Mouse (Mus musculus): ENCODE measurements around the gene Rnf10. TPM values are rescaled to one million over a fixed set of nuclear protein-coding genes. Genes with fewer than 3 reads are reported as not detected.
"Not testable (repeated sequence)": the region's sequence is repeated elsewhere in the genome, so short reads cannot be mapped to it uniquely, and the experiment has no call there.

The Rnf10 gene
- 177 and 181 TPM in 2 replicates for polyA plus RNA-seq (2012; rRNA removed)

DNA sequence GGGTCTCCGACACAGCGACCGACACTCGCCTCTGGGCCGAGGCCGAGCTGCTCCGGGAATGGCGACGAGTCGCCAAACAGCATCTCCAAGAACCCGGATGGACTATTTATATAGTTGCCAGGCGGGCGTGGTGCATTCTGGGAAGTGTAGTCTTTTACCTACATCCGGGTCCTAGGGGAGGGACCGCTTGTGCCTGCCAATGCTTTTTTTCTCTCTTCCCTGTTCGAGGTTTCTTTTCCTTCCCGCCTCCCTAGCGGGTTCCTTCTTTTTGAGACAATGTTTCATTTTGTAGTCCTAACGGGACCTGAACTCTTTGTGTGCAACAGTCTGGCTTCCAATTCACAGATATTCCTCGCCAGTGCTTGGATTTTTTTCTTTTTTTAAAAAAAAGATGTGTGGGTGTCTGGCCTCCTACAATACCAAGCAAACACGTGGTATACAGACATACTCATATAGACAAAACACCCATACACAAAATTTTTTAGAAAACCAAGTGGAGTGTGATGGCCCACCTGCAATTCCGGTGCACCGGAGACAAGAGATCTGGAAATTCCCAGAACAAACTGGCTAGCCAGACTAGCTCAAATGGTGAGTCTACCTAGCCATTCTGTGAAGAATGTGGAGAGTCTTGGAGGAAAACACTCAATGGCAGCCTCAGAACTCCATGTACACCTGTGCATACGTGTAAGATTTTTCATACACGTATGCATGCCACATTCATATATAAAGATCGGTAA is at the start of gene Rnf10:
TSS of gene Rnf10 (minus strand) at position 87 of the 737 bp plus-strand sequence.
- peak within 1 kb of the TSS; percentile 94 for H3K27ac ChIP-seq (ENCODE audit: insufficient read depth, low read length)
- H3K4me3 ChIP-seq (ENCODE audit: insufficient read depth, low read length) = peak within 1 kb of the TSS; percentile 83

DNA sequence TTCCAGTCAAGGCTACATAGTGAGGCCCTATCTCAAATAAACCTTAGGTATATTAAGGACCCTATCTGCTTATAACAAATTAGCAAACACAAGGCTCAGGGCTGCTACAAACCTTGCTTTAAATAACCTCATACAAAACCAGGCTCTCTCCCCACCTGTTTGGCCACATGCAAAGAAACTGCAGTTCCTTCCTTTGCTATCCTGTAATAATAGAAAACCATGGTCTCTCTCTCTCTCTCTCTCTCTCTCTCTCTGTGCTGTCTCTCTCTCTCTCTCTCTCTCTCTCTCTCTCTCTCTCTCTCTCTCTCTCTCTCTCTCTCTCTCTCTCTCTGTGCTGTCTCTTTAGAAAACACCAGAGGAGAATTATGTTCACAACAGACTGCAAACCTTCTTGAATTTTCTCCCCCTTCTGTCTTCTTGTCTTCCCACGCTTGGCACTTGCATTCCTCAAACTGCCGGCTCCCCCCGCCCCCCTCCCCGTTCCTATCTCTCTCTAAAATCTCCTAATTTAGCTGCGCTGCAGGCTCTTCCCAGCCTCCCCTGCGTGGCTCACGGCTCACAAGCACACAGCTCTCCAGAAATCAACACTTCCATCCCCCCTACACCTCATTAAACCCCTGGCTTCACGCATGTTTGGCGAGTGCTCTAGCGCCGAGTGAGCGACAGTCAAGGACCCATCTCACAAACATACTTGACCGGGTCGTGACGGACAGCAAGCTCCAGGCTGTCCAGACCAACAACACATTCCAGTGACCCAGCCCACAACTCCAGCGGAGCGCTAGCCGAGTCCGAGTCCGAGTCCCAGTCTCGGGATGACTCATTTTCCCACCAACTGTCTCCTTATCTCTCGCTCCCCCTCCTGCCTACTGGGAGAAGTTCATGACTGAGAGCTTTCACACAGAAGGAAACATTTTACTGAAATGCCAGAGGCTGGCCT is 46.6 kb upstream of the Rnf10 start:
- H3K4me3 ChIP-seq (ENCODE audit: insufficient read depth, low read length) = peak overlapping the region; percentile 33
- H3K27ac ChIP-seq (ENCODE audit: insufficient read depth, low read length) = peak overlapping the region; percentile 87
- H3K4me1 ChIP-seq (ENCODE audit: control insufficient read depth, insufficient read depth, low read length) = peaks cover 12% of the 10 kb centered on the region
- peak; percentile 49 for TF ChIP-seq CTCF (IDR thresholded peaks at IDR 0.05; ENCODE audit: extremely low read depth, insufficient read depth, low read length)
- no peak for TF ChIP-seq POLR2A (IDR thresholded peaks at IDR 0.05; ENCODE audit: extremely low read depth, insufficient read depth, low read length)

More for the DNA sequence above, at the start of gene Rnf10:
- TF ChIP-seq CTCF (IDR thresholded peaks at IDR 0.05; ENCODE audit: extremely low read depth, insufficient read depth, low read length) = no peak
- TF ChIP-seq POLR2A (IDR thresholded peaks at IDR 0.05; ENCODE audit: extremely low read depth, insufficient read depth, low read length) = peak; percentile 99
- peaks cover 15% of the 10 kb centered on the region for H3K4me1 ChIP-seq (ENCODE audit: control insufficient read depth, insufficient read depth, low read length)

DNA sequence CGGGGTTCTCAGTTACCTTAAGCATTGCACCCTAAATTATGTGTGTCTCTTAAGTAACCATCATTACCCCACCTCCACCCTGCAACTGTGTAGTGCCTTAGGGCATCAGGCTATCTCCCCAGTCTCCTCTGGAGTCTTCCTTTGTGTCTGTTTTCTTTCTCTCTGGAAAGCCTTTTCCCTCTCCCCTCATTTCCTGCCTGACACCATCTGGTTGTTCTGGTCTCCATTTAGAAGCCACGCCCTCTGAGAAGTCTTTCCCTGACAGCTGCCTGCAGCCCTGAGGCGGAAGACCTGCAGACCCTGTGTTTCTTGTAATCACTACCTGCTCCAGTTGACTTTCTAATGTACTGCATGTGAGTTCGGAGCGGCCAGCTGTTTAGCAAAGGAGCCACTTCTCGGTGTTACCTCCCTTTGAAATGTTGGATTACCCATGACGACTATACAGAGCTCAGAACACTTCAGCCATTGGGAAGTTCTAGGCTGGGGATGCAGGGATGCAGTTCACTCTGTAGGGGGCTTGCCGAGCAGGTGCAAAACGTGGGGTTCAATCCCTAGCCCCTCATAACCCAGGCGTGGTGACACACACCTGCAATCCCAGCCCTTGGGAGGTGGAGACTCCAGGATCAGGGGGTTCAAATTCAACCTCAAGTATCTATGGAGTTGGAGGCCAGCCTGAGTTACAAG is 45.1 kb upstream of the Rnf10 start:
- TF ChIP-seq POLR2A (IDR thresholded peaks at IDR 0.05; ENCODE audit: extremely low read depth, insufficient read depth, low read length) (no peak), CTCF (IDR thresholded peaks at IDR 0.05; ENCODE audit: extremely low read depth, insufficient read depth, low read length) (no peak)
- H3K27ac ChIP-seq (ENCODE audit: insufficient read depth, low read length) = peak overlapping the region; percentile 69
- H3K4me1 ChIP-seq (ENCODE audit: control insufficient read depth, insufficient read depth, low read length) = peaks cover 12% of the 10 kb centered on the region
- no peak overlapping the region for H3K4me3 ChIP-seq (ENCODE audit: insufficient read depth, low read length)

DNA sequence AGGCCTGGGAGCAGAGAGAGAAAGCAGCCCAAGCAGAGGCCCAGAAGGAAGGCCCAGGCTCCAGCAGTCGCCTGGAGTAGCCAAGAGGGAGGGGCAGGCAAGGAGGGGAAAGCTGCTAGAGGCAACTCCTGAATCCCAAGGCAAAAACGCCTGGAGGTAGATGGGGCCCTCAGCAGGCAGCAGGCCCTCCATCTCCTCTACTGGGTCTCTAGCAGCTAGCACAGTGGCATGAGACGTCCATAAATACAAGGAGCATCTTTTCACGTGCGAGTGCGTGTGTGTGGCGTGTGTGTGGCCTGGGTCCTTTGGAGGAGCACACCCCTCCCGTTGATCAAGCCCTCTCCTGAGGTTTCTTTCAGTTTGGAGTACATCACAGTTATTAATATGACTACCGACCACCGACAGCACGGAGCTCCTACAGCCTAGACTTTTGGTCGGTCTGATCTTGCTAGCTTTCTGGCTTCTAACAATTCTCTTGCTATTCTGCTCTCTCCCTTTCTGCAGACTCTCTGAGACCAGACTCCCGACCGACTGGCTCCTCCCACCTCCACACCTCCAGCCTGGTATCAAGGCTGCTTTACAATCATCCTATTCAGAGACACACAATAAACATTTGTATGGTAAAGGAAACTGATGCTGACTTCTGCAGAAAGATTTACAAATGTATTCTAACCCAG is 44.4 kb upstream of the Rnf10 start:
- H3K4me3 ChIP-seq (ENCODE audit: insufficient read depth, low read length) = no peak overlapping the region
- TF ChIP-seq CTCF (IDR thresholded peaks at IDR 0.05; ENCODE audit: extremely low read depth, insufficient read depth, low read length) = no peak
- TF ChIP-seq POLR2A (IDR thresholded peaks at IDR 0.05; ENCODE audit: extremely low read depth, insufficient read depth, low read length) = no peak
- H3K27ac ChIP-seq (ENCODE audit: insufficient read depth, low read length) = peak overlapping the region; percentile 76; the same call in 1 of the 2 replicates
- H3K4me1 ChIP-seq (ENCODE audit: control insufficient read depth, insufficient read depth, low read length) = peaks cover 12% of the 10 kb centered on the region

DNA sequence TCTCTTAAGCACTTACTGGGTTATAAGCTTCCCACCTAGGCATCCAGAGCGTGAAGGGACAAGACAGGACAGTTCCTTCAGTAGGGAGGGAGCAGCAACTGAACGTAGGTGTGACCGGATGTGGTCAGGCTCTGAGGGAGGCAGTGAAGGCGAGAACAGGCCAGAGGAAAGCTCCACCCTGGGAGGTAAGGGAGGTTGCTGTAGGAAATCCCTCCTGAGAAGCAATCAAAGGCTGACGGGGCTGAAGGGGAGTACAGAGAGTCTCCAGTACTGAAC is 40.9 kb upstream of the Rnf10 start:
- TF ChIP-seq POLR2A (IDR thresholded peaks at IDR 0.05; ENCODE audit: extremely low read depth, insufficient read depth, low read length) = no peak
- TF ChIP-seq CTCF (IDR thresholded peaks at IDR 0.05; ENCODE audit: extremely low read depth, insufficient read depth, low read length) = no peak
- no peak overlapping the region for H3K27ac ChIP-seq (ENCODE audit: insufficient read depth, low read length)
- no peak overlapping the region for H3K4me3 ChIP-seq (ENCODE audit: insufficient read depth, low read length)
- peaks cover 10% of the 10 kb centered on the region; the same call in 1 of the 2 replicates for H3K4me1 ChIP-seq (ENCODE audit: control insufficient read depth, insufficient read depth, low read length)

DNA sequence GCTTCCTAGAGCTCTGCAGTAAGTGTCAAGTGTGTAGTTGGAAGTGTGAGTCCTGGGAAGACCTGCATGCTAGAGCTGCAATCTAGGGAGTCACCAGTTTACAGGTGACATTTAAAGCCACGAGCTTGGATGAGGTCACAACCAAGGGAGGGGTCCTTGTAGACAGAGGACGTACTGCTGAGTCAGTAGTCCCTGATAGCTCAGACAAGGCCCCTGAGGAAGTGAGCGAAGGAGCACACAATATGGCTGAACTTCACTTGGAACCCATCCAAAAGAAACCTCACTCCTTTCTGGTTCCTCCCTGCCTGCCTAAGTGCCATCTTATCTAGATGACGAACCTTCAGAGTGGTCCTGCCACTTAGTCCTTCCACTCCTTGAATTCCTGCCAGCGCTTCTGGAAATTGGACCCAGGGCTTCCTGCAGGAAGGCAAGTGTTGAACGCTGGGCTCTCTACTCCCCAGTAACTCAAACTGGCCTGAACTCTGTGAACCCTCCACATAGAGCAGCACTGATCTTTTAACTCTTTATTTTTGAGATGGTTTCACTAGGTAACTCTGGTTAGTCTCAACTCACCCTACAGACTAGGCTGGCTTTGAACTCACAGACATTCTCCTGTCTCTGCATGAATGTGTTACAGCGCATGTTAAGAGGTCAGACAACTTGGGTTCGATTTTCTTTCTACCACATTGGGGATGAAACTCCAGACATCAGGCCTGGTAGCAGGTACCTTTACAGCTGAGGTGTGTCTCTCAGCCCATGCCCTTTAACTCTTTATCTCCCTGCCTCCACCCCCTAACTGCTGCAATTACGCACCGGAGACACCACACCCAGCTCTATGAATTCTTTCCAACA is 40.3 kb upstream of the Rnf10 start:
- Histone ChIP-seq H3K4me3 (ENCODE audit: insufficient read depth, low read length) (no peak overlapping the region), H3K4me1 (ENCODE audit: control insufficient read depth, insufficient read depth, low read length) (peaks cover 8% of the 10 kb centered on the region; the same call in 1 of the 2 replicates), H3K27ac (ENCODE audit: insufficient read depth, low read length) (no peak overlapping the region)
- TF ChIP-seq POLR2A (IDR thresholded peaks at IDR 0.05; ENCODE audit: extremely low read depth, insufficient read depth, low read length) (no peak), CTCF (IDR thresholded peaks at IDR 0.05; ENCODE audit: extremely low read depth, insufficient read depth, low read length) (no peak)

DNA sequence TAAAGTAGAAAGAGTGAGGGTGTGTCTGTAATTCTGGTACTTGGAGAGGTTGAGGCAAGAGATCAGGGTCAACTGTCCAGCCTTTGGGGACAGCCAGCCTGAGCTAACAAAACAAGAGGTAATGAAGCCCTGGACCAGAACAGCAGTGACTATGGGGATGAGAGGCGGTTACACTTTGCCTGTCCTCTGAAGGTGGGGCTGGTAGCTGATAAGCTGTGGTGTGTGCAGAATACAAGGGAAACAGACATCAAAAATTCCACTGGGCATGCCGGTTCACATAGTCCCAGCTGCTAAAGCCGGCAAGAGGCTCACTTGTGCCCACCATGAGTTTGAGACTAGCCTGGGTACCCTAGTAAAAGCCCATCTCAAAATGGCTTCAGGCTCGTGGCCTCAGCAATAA is 39.7 kb upstream of the Rnf10 start:
- Histone ChIP-seq H3K4me3 (ENCODE audit: insufficient read depth, low read length) (no peak overlapping the region), H3K4me1 (ENCODE audit: control insufficient read depth, insufficient read depth, low read length) (peaks cover 3% of the 10 kb centered on the region; the same call in 1 of the 2 replicates), H3K27ac (ENCODE audit: insufficient read depth, low read length) (no peak overlapping the region)
- TF ChIP-seq POLR2A (IDR thresholded peaks at IDR 0.05; ENCODE audit: extremely low read depth, insufficient read depth, low read length) (no peak), CTCF (IDR thresholded peaks at IDR 0.05; ENCODE audit: extremely low read depth, insufficient read depth, low read length) (no peak)

DNA sequence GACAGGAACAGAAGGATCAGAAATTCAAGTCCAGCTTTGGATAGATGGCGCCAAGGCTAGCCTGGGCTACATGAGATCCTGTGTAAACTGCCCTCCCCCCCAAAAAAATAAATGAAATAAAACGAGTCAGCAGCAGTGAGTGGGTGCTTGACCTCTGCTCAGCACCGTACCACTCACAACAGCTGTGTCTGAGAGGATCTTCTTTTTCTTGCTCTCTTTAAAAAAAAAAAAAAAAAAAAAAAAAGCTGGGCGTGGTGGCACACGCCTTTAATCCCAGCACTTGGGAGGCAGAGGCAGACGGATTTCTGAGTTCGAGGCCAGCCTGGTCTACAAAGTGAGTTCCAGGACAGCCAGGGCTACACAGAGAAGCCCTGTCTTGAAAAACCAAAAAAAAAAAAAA is 29.5 kb upstream of the Rnf10 start:
- H3K4me1 ChIP-seq (ENCODE audit: control insufficient read depth, insufficient read depth, low read length); H3K4me3 ChIP-seq (ENCODE audit: insufficient read depth, low read length); H3K27ac ChIP-seq (ENCODE audit: insufficient read depth, low read length): not testable (repeated sequence)

All from cortical plate, adult 2 months (tissue).